Mouse (Mus musculus): ENCODE measurements around the gene Bahcc1. TPM values are rescaled to one million over a fixed set of nuclear protein-coding genes. Genes with fewer than 3 reads are reported as not detected.

The Bahcc1 gene
- 45.0 and 61.7 TPM in 2 replicates for polyA plus RNA-seq (2012)

DNA sequence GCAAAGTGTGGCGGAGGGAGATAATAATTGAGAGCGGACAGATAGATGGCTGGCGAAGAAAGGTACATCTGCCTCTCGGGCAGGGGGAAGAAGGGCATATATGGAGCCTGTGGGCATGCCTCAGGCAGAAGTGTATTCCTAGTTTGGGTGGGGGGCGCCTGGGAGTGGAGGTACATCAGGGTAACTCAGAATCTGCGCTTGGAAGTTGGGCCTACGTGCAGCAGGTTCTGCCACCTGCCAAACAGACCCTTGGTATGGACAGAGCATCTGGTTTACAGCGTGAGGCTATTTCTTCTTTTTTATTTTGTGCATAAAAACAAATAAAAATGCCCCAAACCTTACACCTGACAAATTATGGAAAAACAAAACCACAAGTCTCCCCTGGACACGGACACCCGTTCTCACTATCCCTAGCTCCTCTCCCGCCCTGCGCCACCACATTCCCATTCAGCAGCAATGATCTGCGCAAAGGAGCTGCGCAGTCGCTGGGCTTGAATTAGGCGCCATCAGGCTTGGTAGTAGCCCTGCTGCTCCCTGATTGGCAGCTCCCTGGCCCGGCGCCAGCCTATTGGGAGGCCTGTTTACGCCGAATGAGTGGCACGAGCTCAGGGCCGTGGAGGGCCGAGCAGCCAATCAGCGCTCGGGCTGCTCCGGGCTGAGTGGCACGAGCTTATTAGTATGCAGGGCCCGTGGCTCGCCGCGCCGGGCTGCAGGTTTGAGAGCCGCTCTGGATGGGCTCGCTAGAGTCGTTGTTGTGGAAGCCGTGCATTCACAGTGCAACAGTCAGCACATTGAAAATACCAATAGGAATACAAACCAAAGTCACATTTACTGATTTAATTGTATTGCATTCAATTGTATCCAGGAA, at the start of gene Bahcc1:
Gene Bahcc1 (plus strand): TSS at position 718 of the 868 bp plus-strand sequence.

Other genes starting within 250 kb of the Bahcc1 start
- 10.1 and 24.2 TPM in 2 replicates for gene Aatk, start 185.8 kb upstream of the Bahcc1 start, polyA plus RNA-seq (2012)
- gene Cep131, start 146.1 kb upstream of the Bahcc1 start, polyA plus RNA-seq (2012) = 35.0 and 58.1 TPM in 2 replicates
- 28.5 and 28.8 TPM in 2 replicates for gene Tepsin, start 134.2 kb upstream of the Bahcc1 start, polyA plus RNA-seq (2012)
- gene Ndufaf8, start 134.0 kb upstream of the Bahcc1 start, polyA plus RNA-seq (2012) = 86.0 and 106 TPM in 2 replicates
- 133 and 176 TPM in 2 replicates for gene Slc38a10, start 81.6 kb upstream of the Bahcc1 start, polyA plus RNA-seq (2012)
- gene Actg1, start 115.6 kb downstream of the Bahcc1 start, polyA plus RNA-seq (2012) = 934 and 983 TPM in 2 replicates
- not detected in 2 replicates for gene Fscn2, start 128.6 kb downstream of the Bahcc1 start, polyA plus RNA-seq (2012)
- gene Faap100, start 145.8 kb downstream of the Bahcc1 start, polyA plus RNA-seq (2012) = 32.5 and 33.7 TPM in 2 replicates
- 48.3 and 52.9 TPM in 2 replicates for gene Nploc4, start 204.8 kb downstream of the Bahcc1 start, polyA plus RNA-seq (2012)
- 0.06 and 0.08 TPM in 2 replicates for gene Tspan10, start 209.7 kb downstream of the Bahcc1 start, polyA plus RNA-seq (2012)
- 0.02 TPM in 1 of 2 replicates, not detected in the other for gene Pde6g, start 220.6 kb downstream of the Bahcc1 start, polyA plus RNA-seq (2012)
- gene Oxld1, start 225.1 kb downstream of the Bahcc1 start, polyA plus RNA-seq (2012) = 9.0 and 9.9 TPM in 2 replicates
- gene Ccdc137, start 225.2 kb downstream of the Bahcc1 start, polyA plus RNA-seq (2012) = 31.2 and 32.6 TPM in 2 replicates
- 22.3 and 23.4 TPM in 2 replicates for gene Arl16, start 234.7 kb downstream of the Bahcc1 start, polyA plus RNA-seq (2012)

All from megakaryocyte-erythroid progenitor cell, adult 5 weeks (primary cell).